Mouse (Mus musculus) monocyte, adult 2 months (primary cell): ENCODE measurements around the gene Atg16l1.
"Not testable (repeated sequence)": the region's sequence is repeated elsewhere in the genome, so short reads cannot be mapped to it uniquely, and the experiment has no call there.

Source experiments
- DNase-seq, 2 experiments: peaks; one replicate each; pipeline ENCODE4 v3.0.0; 2022; ENCODE audit warnings: low spot score in 2 of 2, low read depth in 1 of 2

Atg16l1 gene

DNA sequence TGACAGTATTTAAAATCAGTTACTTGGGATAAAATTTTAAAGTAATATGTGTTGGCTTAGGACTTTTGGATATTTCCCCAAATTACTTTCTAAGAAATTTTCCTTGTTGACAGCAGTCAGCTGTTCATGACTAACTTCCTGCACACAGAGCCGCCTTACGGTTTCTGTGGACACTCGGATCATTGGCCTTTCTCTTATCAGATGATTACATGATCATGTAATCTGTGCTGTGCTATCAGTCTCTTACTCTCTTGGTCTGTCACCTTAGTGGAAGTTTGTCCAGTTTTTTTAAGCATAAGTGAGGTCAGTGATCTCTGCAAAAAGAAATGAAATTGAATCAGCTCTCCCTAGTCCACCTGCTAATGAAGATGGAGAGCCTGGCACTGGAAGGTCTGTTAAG is 16.1 kb downstream of the Atg16l1 start:
- DNase-seq = no peak

DNA sequence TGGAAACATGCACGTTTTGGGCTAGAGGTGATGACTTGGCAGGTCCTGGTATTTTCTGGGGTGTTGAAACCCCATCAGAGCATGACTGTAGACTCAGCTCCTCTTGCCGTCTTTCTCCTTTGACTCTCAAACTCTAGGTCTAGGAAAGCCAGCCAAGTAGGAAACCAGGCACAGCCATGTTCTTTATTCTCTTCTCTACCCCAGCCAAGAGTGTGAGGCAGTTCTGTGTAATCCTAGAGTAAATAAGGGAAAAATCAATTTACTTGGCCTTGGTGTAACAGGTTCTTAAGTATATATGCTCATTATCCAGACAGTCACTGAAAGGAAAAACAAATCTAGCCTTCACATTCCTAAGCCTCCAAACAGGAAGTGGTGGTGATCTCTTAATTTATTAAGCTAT is 17.7 kb downstream of the Atg16l1 start:
- DNase-seq = no peak

DNA sequence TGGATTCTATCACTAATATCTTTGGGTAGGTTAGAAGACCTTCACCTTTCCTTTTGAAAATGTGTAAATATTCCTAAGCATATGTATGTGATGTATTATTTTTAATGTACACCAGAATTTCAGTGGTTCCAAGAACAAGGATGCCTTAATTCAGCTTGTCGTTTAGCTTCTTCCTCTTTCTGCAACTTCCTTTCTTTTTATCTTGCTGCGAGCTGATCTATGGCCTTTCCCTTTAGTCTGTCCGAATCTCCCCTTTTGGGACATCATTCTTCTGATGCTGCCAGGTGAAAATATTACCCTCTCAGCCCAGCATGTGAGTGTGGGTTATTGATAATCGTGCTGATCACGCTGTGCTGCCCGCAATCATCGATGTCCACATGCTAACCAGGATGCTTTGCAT is 19.2 kb downstream of the Atg16l1 start:
- no peak for DNase-seq

DNA sequence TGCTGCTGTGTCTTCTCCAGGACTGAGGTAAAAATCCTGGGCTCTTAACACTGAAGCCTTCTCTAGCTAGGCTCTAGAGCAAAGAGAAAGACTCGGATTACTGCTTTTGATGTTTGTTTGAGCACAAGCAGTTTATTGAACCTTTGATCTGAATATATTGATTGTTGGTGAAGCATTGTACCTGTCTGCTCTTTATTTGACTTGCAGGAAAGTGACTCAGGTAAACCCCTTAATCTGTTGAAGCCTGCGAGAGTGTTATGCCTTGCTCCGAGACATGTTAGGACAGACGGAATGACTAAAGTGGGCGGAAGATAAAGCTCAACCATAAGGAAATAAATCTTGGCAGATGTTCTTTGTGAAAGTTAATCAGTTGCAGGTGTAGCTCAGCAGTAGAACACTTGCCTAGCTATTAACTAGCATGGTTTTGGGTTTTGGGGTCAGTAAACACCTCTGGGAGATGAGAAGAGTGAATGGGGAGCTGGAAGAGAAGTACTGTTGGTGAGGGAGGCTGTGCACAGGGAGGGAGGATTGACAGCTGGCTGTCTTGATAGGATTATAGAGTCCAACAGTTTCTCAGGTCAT is 23.6 kb downstream of the Atg16l1 start:
- DNase-seq = no peak

DNA sequence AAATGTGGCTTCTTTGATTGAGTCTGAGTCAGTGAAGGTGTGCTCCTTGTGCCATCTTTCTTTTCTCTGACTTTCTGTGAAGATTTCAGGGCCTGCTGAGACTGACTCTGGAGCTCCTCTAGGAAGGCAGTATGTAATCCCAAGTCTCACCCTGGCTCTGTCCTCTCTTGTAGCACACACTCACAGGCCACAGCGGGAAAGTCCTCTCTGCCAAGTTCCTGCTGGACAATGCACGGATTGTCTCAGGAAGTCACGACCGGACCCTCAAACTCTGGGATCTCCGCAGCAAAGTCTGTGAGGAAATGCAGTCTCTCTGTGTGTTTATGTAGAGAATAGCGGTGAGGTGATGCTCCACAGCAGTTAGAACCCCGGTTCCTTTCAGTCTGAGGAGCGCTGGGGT is 30.0 kb downstream of the Atg16l1 start:
- DNase-seq = no peak

DNA sequence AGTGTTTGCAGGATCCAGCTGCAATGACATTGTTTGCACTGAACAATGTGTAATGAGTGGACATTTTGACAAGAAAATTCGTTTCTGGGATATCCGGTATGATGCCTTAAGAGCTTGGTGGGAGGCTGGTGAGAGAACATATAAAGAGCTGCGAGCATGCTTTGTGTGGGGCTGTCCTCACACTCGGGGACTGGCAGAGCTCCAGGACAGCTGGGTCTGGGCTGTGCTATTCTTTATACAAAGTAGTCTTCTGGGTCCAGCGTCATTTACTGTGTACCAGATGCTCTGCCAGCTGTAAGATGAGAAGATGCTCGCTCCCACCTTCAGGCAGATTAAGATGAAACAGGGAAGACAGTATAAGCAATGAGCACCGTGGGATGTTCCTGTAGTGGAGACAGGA is 30.6 kb downstream of the Atg16l1 start:
- DNase-seq = no peak

DNA sequence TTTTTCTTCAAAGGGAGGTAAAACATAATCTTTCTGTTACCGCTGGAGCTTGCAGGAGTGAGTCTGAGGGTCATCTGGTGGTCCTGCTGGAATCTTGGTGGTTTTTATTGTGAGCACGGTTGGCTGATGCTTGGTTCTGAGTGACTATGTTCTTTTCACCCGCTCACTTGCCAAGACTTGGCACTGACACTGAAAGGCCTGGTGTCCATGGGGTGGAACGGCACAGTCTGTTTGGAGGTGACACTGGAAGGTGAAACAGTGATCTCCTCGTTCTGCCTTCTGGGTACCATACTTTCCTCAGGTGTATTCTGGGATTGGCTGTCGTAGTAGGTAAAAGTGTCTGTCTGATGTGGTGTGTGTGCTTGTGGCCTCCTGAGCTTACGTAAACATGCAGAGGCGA is 34.0 kb downstream of the Atg16l1 start:
- DNase-seq = no peak

DNA sequence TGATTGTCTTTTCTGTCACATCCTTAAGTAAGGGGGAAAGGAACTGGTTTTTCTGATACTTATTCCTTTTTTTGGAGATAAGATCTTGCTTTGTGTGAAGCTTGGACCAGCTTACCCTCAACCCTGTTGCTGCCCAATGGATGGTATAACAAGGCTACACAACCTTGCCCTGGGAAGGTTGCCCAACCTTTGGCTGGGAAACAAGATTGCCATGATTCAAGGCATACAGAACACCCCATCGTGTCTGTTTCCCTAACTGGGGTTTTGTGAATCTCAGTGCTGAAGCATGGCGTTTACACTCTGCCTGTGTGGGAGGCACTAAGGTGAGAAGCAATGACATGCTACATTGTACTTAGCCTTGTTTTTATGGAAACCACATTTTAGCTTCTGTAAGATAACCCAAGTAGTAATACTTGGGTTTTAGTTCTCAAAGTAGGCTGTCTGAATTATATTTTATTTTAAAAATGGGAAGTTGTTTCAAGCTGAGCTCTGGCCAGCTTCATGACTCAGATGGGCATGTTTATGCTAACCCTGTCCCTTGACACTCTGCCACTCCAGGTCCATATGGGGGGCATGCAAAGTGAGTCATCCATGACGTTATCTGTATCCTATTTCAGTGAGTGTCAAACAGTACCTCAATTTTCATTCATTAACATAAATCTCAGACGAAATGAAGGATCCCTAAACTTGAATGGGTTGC is 36.9 kb downstream of the Atg16l1 start:
- no peak for DNase-seq

DNA sequence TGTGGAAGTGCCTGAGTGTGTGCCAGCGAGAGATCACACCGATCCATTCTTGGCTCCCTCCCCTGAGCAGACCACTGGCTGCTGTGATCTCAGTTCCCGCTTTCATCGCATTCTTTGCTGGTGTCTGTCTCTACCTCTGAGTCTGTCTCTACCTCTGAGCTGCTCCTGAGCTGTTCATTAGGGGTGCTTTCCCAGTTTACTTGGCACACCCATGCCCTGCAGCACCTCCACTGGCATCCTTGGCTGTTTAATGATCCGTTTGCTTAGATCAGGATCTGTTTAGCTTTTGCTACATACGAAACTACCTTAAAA is 37.4 kb downstream of the Atg16l1 start:
- DNase-seq = no peak

DNA sequence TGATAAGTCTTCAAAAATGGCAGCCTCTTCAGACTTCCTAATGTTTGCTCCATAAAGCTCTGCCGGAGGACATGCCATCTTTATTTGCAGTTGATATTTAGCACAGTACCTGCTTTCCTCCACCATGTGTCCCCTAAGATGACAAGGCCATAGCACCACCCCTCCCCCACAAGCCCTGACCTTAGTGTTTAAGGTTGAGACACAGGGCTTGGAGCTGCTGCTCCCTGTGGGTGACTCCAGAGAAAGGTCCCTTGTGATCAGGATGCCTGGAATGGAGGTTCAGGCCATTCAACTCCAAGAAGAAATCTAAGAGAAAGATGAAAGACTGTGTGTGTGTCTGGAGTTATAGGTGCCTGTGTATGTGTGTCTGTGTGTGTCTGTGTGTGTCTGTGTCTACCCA is 42.0 kb downstream of the Atg16l1 start:
- DNase-seq = no peak

DNA sequence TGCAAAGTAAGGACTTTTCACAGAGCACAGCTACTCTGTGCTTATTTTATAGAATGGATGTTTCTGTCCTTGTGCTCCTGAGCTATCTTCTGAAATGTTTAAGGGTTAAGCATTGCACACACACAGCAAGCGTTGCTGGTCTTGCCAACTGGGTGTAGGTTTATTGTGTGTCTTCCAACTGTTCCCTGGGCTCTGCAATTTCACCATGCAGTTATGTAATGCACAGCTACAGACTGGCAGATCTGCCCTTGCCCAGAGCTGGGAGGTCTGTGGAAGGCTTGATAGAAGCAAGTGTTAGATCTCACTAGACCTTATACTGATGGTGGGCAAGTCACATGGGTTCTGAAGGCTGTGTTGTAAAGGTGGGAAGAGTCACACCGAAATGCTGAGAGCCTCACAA is 42.6 kb downstream of the Atg16l1 start:
- DNase-seq = no peak

DNA sequence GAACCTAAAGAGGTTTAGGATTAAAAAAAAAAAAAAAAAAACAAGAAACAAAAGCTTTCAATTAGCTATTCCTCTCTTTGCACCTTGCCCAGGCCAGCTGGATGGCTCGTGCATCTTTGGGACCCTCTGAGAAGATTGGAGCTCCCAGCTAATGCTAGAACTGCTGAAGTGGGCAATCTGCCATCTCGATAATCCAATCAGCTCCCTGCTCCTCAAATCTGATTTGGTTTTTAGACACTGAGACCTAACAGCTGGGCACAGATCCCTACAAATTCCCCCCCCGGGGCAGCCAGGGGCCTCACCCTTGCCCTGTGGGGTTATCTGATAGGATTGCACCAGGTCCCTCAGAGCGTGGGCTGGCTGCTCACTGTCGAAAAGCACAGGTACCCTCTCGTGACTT is 47.9 kb downstream of the Atg16l1 start, which contains the start of gene Sag:
Sag (plus strand) TSS at position 105 of the 400 bp plus-strand sequence.
- DNase-seq = no peak

DNA sequence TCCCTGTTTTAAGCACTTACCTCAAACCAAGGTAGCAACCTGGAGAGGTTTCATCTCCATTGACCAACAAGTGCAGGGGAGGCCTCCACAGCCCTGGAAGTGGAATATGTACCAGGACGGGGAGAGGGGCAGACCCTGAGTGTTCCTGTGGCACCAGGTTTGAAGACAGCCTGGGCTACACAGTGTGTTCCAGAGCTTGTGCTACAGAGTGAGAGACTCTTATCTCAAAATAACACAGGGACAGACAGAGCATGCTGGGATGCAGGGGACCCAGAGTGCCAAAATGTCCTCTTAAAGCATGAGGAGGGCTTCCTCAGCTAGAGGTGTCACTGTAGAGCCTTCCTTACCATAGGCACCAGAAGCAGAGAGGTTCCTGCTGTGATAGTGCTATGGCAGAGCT is 52.1 kb downstream of the Atg16l1 start:
- no peak for DNase-seq

DNA sequence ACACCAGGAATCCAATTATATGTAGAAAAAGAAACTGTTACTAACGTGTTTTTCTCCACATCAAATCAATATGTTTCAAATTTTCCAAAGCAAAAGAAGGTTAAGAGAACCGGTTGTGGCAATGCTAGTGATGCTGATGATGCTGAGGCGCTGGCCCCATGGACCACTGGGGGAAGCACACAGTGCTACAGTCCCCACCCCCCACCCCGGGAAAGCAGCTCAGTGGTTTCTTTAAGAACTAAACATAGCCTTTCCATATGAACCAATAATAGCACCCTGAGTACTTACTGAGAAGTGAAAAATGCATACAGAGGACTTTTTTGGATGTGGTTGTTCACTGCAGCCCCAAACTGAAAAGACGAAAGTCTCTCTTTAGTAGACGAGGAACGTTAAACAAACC is 55.7 kb downstream of the Atg16l1 start:
- no peak for DNase-seq

DNA sequence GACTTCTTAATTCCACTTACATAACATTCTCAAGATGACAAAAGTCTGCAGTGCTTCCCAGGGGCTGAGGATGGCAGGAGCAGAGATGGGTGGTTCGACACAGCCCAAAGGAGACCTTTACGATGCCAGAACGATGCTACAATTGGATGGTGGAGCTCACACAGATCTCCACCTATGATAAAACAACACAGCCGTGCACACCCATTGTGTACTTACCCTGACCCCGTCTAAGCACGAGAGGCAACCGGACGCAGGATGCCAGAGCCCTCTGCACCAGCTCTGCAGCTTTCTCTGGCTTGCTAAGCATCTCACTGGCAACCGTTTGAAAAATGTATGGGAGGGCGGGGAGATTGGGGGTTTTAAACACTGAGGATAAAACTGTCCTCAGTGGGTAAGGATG is 56.4 kb downstream of the Atg16l1 start:
- no peak for DNase-seq

DNA sequence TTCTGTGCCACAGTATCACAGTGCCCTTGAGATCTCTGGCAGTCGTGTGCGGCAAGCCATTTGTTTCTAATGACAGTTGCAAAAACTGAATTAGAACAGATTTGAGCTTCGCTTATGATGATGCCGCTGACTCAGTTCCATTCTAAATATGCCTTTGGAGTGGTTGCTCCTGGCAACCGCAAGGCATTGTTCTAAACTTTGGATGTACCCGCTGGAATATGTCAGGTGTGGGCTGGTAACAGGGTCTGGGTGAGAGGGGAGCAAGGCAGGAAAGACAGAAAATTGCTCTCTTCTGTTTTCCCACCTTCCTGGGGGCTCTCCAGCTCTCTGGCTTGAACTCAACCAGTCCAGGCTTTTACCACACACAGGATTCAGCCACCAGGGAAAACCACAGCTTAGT is 57.5 kb downstream of the Atg16l1 start:
- no peak for DNase-seq

DNA sequence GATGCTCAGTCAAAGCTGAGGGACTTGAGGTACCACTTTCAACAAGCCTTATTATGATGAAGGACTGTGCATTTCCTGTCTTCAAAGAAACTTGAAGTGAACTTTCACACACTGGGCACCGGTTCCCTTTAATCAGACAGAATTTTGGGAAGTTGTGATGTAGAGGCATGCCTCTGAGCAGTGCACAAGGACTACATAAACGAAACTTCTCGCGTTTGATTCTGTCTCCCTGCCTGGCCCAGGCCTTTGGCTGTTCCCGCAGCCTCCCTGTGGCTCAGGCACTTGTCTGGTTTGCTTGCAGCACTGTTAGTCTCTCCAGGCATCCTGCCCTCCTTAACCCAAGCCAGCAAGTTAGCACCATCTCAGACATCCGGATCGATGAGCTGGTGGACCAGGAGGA is 58.0 kb downstream of the Atg16l1 start:
- no peak for DNase-seq

DNA sequence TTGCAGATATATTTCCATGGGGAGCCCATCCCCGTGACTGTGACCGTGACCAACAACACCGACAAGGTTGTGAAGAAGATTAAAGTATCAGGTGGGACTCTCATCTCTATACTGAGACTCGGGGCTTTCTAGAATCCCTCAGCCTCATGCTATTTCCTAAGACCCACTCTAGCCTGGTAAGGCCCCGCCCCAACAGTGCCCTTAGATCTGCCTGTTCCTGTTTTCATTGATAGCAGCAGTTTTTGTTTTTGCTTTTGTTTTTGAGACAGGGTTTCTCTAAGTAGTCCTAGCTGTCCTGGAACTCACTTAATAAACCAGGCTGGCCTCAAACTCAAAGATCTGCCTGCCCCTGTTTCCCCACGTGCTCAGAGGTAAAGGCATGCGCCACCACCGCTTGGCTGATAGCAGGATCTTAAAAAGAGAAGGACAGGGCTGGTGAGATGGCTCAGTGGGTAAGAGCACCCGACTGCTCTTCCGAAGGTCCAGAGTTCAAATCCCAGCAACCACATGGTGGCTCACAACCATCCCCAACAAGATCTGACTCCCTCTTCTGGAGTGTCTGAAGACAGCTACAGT is 68.8 kb downstream of the Atg16l1 start:
- DNase-seq = no peak

DNA sequence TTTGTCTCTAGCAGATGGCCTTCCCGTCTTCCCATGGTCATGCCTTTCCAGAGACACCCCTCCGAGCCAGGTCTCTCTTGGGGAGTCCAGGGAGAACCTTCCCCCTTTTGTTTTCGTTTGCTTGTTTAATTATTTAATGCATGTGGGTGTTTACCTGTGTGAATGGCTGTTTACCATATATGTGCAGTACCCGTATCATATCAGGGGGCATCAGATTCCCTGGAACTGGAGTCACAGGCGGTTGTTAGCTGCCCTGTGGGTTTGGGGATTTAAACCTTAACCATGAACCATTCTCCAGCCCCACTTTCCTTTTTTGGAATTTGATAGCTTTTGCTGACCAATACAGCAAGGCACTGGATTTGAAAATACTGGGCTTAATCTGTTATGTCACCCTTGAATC is 69.6 kb downstream of the Atg16l1 start:
- no peak for DNase-seq

DNA sequence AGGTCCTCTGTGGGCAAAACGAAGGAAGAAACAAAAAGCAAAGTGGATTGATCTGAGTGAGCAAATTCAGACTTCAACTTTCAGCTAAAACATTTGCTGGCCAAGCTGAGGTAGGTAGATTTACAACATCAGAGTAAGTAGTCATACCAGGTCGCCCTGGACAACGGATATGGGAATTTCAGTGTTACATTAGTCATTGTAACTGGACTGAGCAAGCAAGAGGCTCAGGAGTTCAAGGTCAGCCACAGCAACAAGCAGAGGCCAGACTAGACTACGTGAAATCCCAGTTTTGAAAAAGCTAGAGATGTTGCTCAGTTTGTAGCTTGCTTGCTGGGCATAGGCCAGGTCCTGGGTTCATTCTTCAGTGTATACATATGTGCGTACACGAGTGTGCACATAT is 70.3 kb downstream of the Atg16l1 start:
- no peak for DNase-seq

DNA sequence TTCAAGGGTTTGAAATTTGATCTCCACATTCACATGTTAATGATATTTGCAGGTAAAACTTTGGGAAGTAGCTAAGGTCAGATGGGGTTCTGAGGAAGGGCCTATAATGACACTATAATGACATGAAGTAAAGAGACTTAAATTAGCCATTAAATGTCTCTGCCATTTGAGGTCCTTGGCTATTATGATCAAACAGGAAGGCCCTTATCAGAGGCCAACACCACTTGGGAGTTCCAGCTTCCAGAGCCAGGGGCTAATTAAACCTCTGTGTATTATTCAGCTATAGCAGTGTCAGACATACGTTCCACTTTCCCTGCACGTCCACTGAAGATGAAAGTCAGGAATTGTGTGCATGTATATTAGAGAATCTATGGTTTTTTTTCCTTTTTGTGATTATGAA is 70.8 kb downstream of the Atg16l1 start:
- no peak for DNase-seq

DNA sequence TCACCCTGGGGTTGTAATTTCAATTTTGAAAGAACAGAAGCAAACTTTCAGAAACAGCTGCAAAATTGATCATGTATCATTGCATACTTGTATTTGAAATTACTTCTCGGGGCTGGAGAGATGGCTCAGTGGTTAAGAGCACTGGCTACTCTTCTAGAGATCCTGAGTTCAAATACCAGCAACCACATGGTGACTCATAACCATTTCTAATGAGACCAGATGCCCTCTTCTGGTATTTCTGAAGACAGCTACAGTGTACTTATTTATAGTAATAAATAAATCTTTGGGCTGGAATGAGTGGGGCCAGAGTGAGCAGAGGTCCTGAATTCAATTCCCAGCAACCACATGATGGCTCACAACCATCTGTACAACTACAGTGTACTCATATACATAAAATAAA is 71.8 kb downstream of the Atg16l1 start:
- DNase-seq = not testable (repeated sequence)

DNA sequence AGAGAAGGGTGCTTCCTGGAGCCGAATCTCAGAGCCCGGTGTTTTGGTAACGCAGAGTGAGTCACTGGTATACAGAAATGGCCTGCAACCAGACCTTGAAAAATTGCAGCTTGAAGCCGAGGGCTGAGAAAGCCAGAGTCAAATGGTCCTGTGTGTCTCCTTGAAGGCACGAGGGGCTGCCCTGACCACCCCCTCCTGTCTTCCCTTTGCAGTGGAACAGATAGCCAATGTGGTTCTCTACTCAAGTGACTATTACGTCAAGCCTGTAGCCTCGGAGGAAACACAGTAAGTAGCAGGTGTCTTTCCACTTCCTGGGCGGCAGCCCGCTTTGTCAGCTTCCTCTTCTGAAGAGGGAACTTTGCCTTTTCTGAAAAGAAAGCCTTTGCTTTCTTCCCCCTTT is 72.5 kb downstream of the Atg16l1 start:
- peak; percentile 62 to 67 for DNase-seq
